Mouse (Mus musculus): ENCODE measurements at regions not wholly inside any gene's neighbourhood (a gene's known extent, or its start where the extent isn't known, plus 50 kb on each side); places are given as distances from the start of the nearest gene placed in this dataset.

- DNase-seq (ENCODE audit: low spot score in 2 of 2) = no peak
Observed at GRCm38 (mm10) chr14:103937700-103938099, 93.5 kb upstream of the Ednrb start.

- DNase-seq (ENCODE audit: low spot score in 2 of 2) = no peak
Observed at GRCm38 (mm10) chr14:103933813-103934212, 89.6 kb upstream of the Ednrb start.

GRCm38 (mm10) chr14:103932170-103932569 lies 88.0 kb upstream of the Ednrb start:
- no peak for DNase-seq (ENCODE audit: low spot score in 2 of 2)

GRCm38 (mm10) chr14:103929734-103930364 lies 85.6 kb upstream of the Ednrb start:
- DNase-seq (ENCODE audit: low spot score in 2 of 2) = no peak

- DNase-seq (ENCODE audit: low spot score in 2 of 2) = no peak
Observed at GRCm38 (mm10) chr14:103929155-103929729, 85.0 kb upstream of the Ednrb start.

- no peak for DNase-seq (ENCODE audit: low spot score in 2 of 2)
Observed at GRCm38 (mm10) chr14:103920169-103920568, 76.0 kb upstream of the Ednrb start.

- DNase-seq (ENCODE audit: low spot score in 2 of 2) = no peak
Observed at GRCm38 (mm10) chr14:103919380-103919779, 75.2 kb upstream of the Ednrb start.

GRCm38 (mm10) chr14:103913453-103913852 lies 69.3 kb upstream of the Ednrb start:
- no peak for DNase-seq (ENCODE audit: low spot score in 2 of 2)

- no peak for DNase-seq (ENCODE audit: low spot score in 2 of 2)
Observed at GRCm38 (mm10) chr14:103911707-103912106, 67.5 kb upstream of the Ednrb start.

GRCm38 (mm10) chr14:103911280-103911679 lies 67.1 kb upstream of the Ednrb start:
- no peak for DNase-seq (ENCODE audit: low spot score in 2 of 2)

GRCm38 (mm10) chr14:103906417-103907070 lies 62.3 kb upstream of the Ednrb start:
- DNase-seq (ENCODE audit: low spot score in 2 of 2) = no peak

GRCm38 (mm10) chr14:103900817-103901216 lies 56.6 kb upstream of the Ednrb start:
- DNase-seq (ENCODE audit: low spot score in 2 of 2) = no peak

- no peak for DNase-seq (ENCODE audit: low spot score in 2 of 2)
Observed at GRCm38 (mm10) chr14:103899111-103899814, 55.1 kb upstream of the Ednrb start.

GRCm38 (mm10) chr14:103898689-103899088 lies 54.5 kb upstream of the Ednrb start:
- no peak for DNase-seq (ENCODE audit: low spot score in 2 of 2)

GRCm38 (mm10) chr14:103895261-103895660 lies 51.1 kb upstream of the Ednrb start:
- DNase-seq (ENCODE audit: low spot score in 2 of 2) = no peak
